Mouse (Mus musculus) MEL (cell line): ENCODE data around the gene Olfr32. TPM values are rescaled to one million over a fixed set of nuclear protein-coding genes. Genes with fewer than 3 reads are reported as not detected.

Experiments used
- DNase-seq: peaks from one replicate; pipeline ENCODE4 v3.0.0; 2011; ENCODE audit warnings: low read depth, low spot score
- H3K27ac ChIP-seq: 2 replicates; pipeline ENCODE4 v1.5.1; 2012; ENCODE audit warnings: low read depth, mild to moderate bottlenecking, control low read depth, low read length, moderate library complexity; ENCODE audit not compliant: control insufficient read depth
- H3K27me3 ChIP-seq, 2 experiments: fragments of 150-350 bp in 1 of 2; sonication (generic) in 1 of 2; 2 replicates each; pipeline ENCODE4 v1.6.1; 2012; ENCODE audit warnings: low read length in 2 of 2, mild to moderate bottlenecking in 2 of 2, improper control_type of control experiment in 1 of 2, moderate library complexity in 1 of 2; ENCODE audit not compliant: insufficient read depth in 2 of 2, control insufficient read depth in 1 of 2
- H3K36me3 ChIP-seq, 2 experiments: 2 replicates each; pipeline ENCODE4 v1.6.1; 2012 to 2014; ENCODE audit warnings: low read length in 2 of 2, improper control_type of control experiment in 1 of 2, inconsistent platforms in 1 of 2, mild to moderate bottlenecking in 1 of 2; ENCODE audit not compliant: insufficient read depth in 2 of 2, control insufficient read depth in 1 of 2
- H3K4me1 ChIP-seq, 2 experiments: fragments of 150-350 bp in 1 of 2; sonication (generic) in 1 of 2; 2 replicates each; pipeline ENCODE4 v1.6.1; 2012; ENCODE audit warnings: low read length in 2 of 2, improper control_type of control experiment in 1 of 2, mild to moderate bottlenecking in 1 of 2; ENCODE audit not compliant: insufficient read depth in 2 of 2, control insufficient read depth in 1 of 2
- H3K4me3 ChIP-seq, 2 experiments: fragments of 150-350 bp in 1 of 2; sonication (generic) in 1 of 2; 2 replicates each; pipeline ENCODE4 v1.5.1; 2012; ENCODE audit warnings: low read depth in 2 of 2, low read length in 2 of 2, mild to moderate bottlenecking in 2 of 2, moderate library complexity in 2 of 2, control low read depth in 1 of 2, improper control_type of control experiment in 1 of 2; ENCODE audit not compliant: control insufficient read depth in 1 of 2, insufficient read depth in 1 of 2
- H3K79me2 ChIP-seq: 2 replicates; pipeline ENCODE4 v1.6.1; 2012; ENCODE audit warnings: mild to moderate bottlenecking, low read length, moderate library complexity; ENCODE audit not compliant: control insufficient read depth, poor library complexity, insufficient read depth
- H3K9ac ChIP-seq: 2 replicates; pipeline ENCODE4 v1.6.1; 2012; ENCODE audit warnings: low read depth, mild to moderate bottlenecking, control low read depth, low read length, moderate library complexity; ENCODE audit not compliant: control insufficient read depth, poor library complexity, severe bottlenecking
- H3K9me3 ChIP-seq: fragments of 150-350 bp; sonication (generic); replicated peaks from 2 replicates; pipeline ENCODE4 v1.6.1; 2012; ENCODE audit warnings: mild to moderate bottlenecking, low read length, improper control_type of control experiment, moderate library complexity; ENCODE audit not compliant: insufficient read depth
- BHLHE40 ChIP-seq: IDR thresholded peaks from 2 replicates; pipeline ENCODE4 v1.6.1; 2012; ENCODE audit warnings: low read depth, mild to moderate bottlenecking, inconsistent platforms, low read length, improper control_type of control experiment, borderline replicate concordance
- CHD1 ChIP-seq: IDR thresholded peaks from 2 replicates; pipeline ENCODE4 v1.6.1; 2012; ENCODE audit warnings: low read depth, mild to moderate bottlenecking, inconsistent platforms, low read length, improper control_type of control experiment
- CTCF ChIP-seq, 3 experiments: IDR thresholded peaks in 2 of 3; conservative IDR thresholded peaks in 1 of 3; 2 replicates each; pipeline ENCODE4 v1.5.1; 2011 to 2012; ENCODE audit warnings: low read length in 3 of 3, low read depth in 2 of 3, mild to moderate bottlenecking in 2 of 3, improper control_type of control experiment in 1 of 3, inconsistent platforms in 1 of 3, mixed read lengths in 1 of 3, moderate library complexity in 1 of 3; ENCODE audit not compliant: control insufficient read depth in 1 of 3, insufficient read depth in 1 of 3, poor library complexity in 1 of 3, severe bottlenecking in 1 of 3
- MAFK ChIP-seq: IDR thresholded peaks from 2 replicates; pipeline ENCODE4 v1.6.1; 2011; ENCODE audit warnings: low read depth, mild to moderate bottlenecking, low read length, improper control_type of control experiment, borderline replicate concordance
- MAZ ChIP-seq: IDR thresholded peaks from 2 replicates; pipeline ENCODE4 v1.6.1; 2012; ENCODE audit warnings: low read depth, mild to moderate bottlenecking, inconsistent platforms, low read length, improper control_type of control experiment
- NRF1 ChIP-seq: IDR thresholded peaks from 2 replicates; pipeline ENCODE4 v1.6.1; 2014; ENCODE audit warnings: low read depth, mild to moderate bottlenecking, inconsistent platforms, low read length, improper control_type of control experiment, moderate library complexity; ENCODE audit not compliant: poor library complexity, insufficient read depth, severe bottlenecking
- RCOR1 ChIP-seq: IDR thresholded peaks from 2 replicates; pipeline ENCODE4 v1.6.1; 2012; ENCODE audit warnings: low read depth, mild to moderate bottlenecking, inconsistent platforms, low read length, improper control_type of control experiment
- TBP ChIP-seq: IDR thresholded peaks from 2 replicates; pipeline ENCODE4 v1.8.0; 2011; ENCODE audit warnings: low read depth, low read length, improper control_type of control experiment
- UBTF ChIP-seq: IDR thresholded peaks from 2 replicates; pipeline ENCODE4 v1.6.1; 2012; ENCODE audit warnings: low read depth, mild to moderate bottlenecking, inconsistent platforms, low read length, improper control_type of control experiment, moderate library complexity, borderline replicate concordance; ENCODE audit not compliant: insufficient read depth
- USF1 ChIP-seq: IDR thresholded peaks from 2 replicates; pipeline ENCODE4 v1.6.1; 2014; ENCODE audit warnings: low read depth, mild to moderate bottlenecking, inconsistent platforms, low read length, improper control_type of control experiment, moderate library complexity
- USF2 ChIP-seq, 2 experiments: IDR thresholded peaks; 2 replicates each; pipeline ENCODE4 v1.6.1; 2011 to 2012; ENCODE audit warnings: improper control_type of control experiment in 2 of 2, low read length in 2 of 2, borderline replicate concordance in 1 of 2, inconsistent platforms in 1 of 2, low read depth in 1 of 2, mild to moderate bottlenecking in 1 of 2; ENCODE audit not compliant: insufficient read depth in 1 of 2
- ZNF384 ChIP-seq: IDR thresholded peaks from 2 replicates; pipeline ENCODE4 v1.6.1; 2012; ENCODE audit warnings: low read depth, mild to moderate bottlenecking, inconsistent platforms, low read length, improper control_type of control experiment
- polyA plus RNA-seq, 2 experiments: library from polyadenylated mRNA; stranded (reverse) in 1 of 2; unstranded in 1 of 2; fragments of >175 nt in 1 of 2; fragments of >200 nt in 1 of 2; gene quantifications; 2 replicates each; pipeline versions ENCODE4 v1.2.1 to v1.2.4; 2012; ENCODE audit warnings: low replicate concordance in 2 of 2, low read depth in 1 of 2; ENCODE audit not compliant: insufficient read length in 2 of 2, insufficient read depth in 1 of 2, missing spikeins in 1 of 2
- total RNA-seq: library from RNA; depleted of rRNA; stranded (reverse); fragments of 300-350 nt; gene quantifications from 2 replicates; pipeline ENCODE4 v1.2.3, GENCODE M21; 2012; rRNA removed

Olfr32 gene
- total and polyA plus RNA-seq, 3 experiments = not detected

DNA sequence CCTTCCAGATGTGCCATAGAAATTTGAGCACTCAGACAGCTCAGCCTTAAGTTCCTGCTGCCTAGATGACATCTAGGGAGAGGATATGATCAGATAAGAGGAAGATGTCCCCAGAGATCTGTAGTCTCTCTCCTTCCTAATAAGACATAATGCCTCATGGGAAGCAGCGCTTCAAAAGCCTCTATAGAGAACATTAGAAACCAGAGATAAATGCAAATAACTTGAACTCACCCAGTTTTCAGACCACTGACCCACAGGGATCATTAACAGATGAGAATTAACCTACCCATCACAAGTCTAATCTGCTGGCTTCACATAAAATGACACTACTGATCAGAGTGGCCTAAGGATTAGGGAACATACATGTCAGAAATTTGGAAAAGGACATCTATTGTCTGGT is 20.8 kb downstream of the Olfr32 start, which contains the start of gene Olfr1269:
Gene Olfr1269 (minus strand): TSS at position 101 of the 400 bp plus-strand sequence.
- no peak for TF ChIP-seq TBP
- no peak for TF ChIP-seq USF2 (IDR thresholded peaks at IDR 0.05; ENCODE audit: borderline replicate concordance in 1 of 2, insufficient read depth in 1 of 2, low read depth in 1 of 2, low read length in 2 of 2)
- no peak for TF ChIP-seq RCOR1
- no peak for TF ChIP-seq USF1
- TF ChIP-seq NRF1 = no peak
- TF ChIP-seq BHLHE40 = no peak
- no peak for TF ChIP-seq UBTF
- no peak for TF ChIP-seq CHD1
- no peak for TF ChIP-seq MAFK
- TF ChIP-seq MAZ = no peak
- no peak for TF ChIP-seq ZNF384
- no peak for TF ChIP-seq CTCF (IDR thresholded peaks at IDR 0.05 in 2 of 3, conservative IDR thresholded peaks at IDR 0.05 in 1 of 3; ENCODE audit: control insufficient read depth in 1 of 3, insufficient read depth in 1 of 3, low read depth in 2 of 3, low read length in 3 of 3, poor library complexity in 1 of 3, severe bottlenecking in 1 of 3)
- Histone ChIP-seq H3K9ac (no peak within 1 kb of the TSS), H3K27me3 (no peaks in the 10 kb centered on the region), H3K4me3 (no peak within 1 kb of the TSS), H3K4me1 (no peaks in the 10 kb centered on the region), H3K36me3 (no peaks in the 10 kb centered on the region), H3K27ac (no peak within 1 kb of the TSS), H3K9me3 (no peaks in the 10 kb centered on the region), H3K79me2 (no peaks in the 10 kb centered on the region)
- DNase-seq = no peak

Other genes starting within 250 kb of the Olfr32 start
- not detected in 2 replicates for gene Olfr1258, start 215.0 kb downstream of the Olfr32 start, total RNA-seq
- not detected for gene Olfr1258, start 215.0 kb downstream of the Olfr32 start, polyA plus RNA-seq
- gene Olfr1259, start 193.6 kb downstream of the Olfr32 start, total RNA-seq = not detected in 2 replicates
- not detected for gene Olfr1259, start 193.6 kb downstream of the Olfr32 start, polyA plus RNA-seq
- gene Olfr1260, start 168.0 kb downstream of the Olfr32 start, total RNA-seq = not detected in 2 replicates
- gene Olfr1260, start 168.0 kb downstream of the Olfr32 start, polyA plus RNA-seq = not detected
- not detected in 2 replicates for gene Olfr1261, start 151.1 kb downstream of the Olfr32 start, total RNA-seq
- gene Olfr1261, start 151.1 kb downstream of the Olfr32 start, polyA plus RNA-seq = not detected
- not detected in 2 replicates for gene Olfr1262, start 142.2 kb downstream of the Olfr32 start, total RNA-seq
- gene Olfr1262, start 142.2 kb downstream of the Olfr32 start, polyA plus RNA-seq = not detected
- not detected in 2 replicates for gene Olfr1263, start 130.2 kb downstream of the Olfr32 start, total RNA-seq
- not detected for gene Olfr1263, start 130.2 kb downstream of the Olfr32 start, polyA plus RNA-seq
- gene Olfr1264, start 116.7 kb downstream of the Olfr32 start, total RNA-seq = not detected in 2 replicates
- not detected for gene Olfr1264, start 116.7 kb downstream of the Olfr32 start, polyA plus RNA-seq
- gene Olfr1265, start 107.0 kb downstream of the Olfr32 start, total RNA-seq = not detected in 2 replicates
- gene Olfr1265, start 107.0 kb downstream of the Olfr32 start, polyA plus RNA-seq = under 1 TPM in 1 of 2 experiments, not detected in 1; 0.06 TPM
- not detected in 2 replicates for gene Olfr140, start 78.7 kb downstream of the Olfr32 start, total RNA-seq
- not detected for gene Olfr140, start 78.7 kb downstream of the Olfr32 start, polyA plus RNA-seq
- gene Olfr1269, start 20.9 kb downstream of the Olfr32 start, total RNA-seq = not detected in 2 replicates
- not detected for gene Olfr1269, start 20.9 kb downstream of the Olfr32 start, polyA plus RNA-seq
- gene Olfr1270, start 10.8 kb upstream of the Olfr32 start, total RNA-seq = not detected in 2 replicates
- not detected for gene Olfr1270, start 10.8 kb upstream of the Olfr32 start, polyA plus RNA-seq
- gene Olfr1506, start 82.2 kb upstream of the Olfr32 start, total RNA-seq = not detected in 2 replicates
- not detected for gene Olfr1506, start 82.2 kb upstream of the Olfr32 start, polyA plus RNA-seq
- gene Olfr142, start 115.3 kb upstream of the Olfr32 start, total RNA-seq = not detected in 2 replicates
- not detected for gene Olfr142, start 115.3 kb upstream of the Olfr32 start, polyA plus RNA-seq
- gene Olfr1271, start 128.7 kb upstream of the Olfr32 start, total RNA-seq = not detected in 2 replicates
- gene Olfr1271, start 128.7 kb upstream of the Olfr32 start, polyA plus RNA-seq = not detected
- not detected in 2 replicates for gene Olfr1272, start 150.5 kb upstream of the Olfr32 start, total RNA-seq
- gene Olfr1272, start 150.5 kb upstream of the Olfr32 start, polyA plus RNA-seq = not detected
- not detected in 2 replicates for gene Gm13769, start 179.9 kb upstream of the Olfr32 start, total RNA-seq
- not detected for gene Gm13769, start 179.9 kb upstream of the Olfr32 start, polyA plus RNA-seq